Mouse (Mus musculus): ENCODE measurements around the gene Clpsl2.

- TF ChIP-seq GATA1 (IDR thresholded peaks at IDR 0.05; ENCODE audit: low read length) (no peak), TAL1 (IDR thresholded peaks at IDR 0.05; ENCODE audit: low read length) (no peak)
Observed at GRCm38 (mm10) chr17:28514555-28514954, 34.7 kb upstream of the Clpsl2 start.

Measured in erythroblast, embryonic 14.5 days (primary cell).